Mouse (Mus musculus) stomach, postnatal 0 days (tissue): ENCODE results near the gene Os9. TPM values are rescaled to one million over a fixed set of nuclear protein-coding genes. Genes with fewer than 3 reads are reported as not detected.
"Not testable (repeated sequence)": the region's sequence is repeated elsewhere in the genome, so short reads cannot be mapped to it uniquely, and the experiment has no call there.

Source experiments
- ATAC-seq: fragments of 200-750 bp; cut with Nextera tagmentation; 2 replicates; pipeline ENCODE4 v1.8.0; 2017; ENCODE audit not compliant: low FRiP score, low TSS enrichment
- DNase-seq: peaks from one replicate; pipeline ENCODE4 v3.0.0-alpha.2; 2016; ENCODE audit warnings: low spot score
- H3K27ac ChIP-seq: fragments of 300-500 bp; sonication (generic); replicated peaks from 2 replicates; pipeline ENCODE4 v1.5.1; 2014; ENCODE audit warnings: mild to moderate bottlenecking, control low read depth
- H3K27me3 ChIP-seq: fragments of 300-500 bp; sonication (generic); 2 replicates; pipeline ENCODE4 v1.6.1; 2014; ENCODE audit warnings: low read length; ENCODE audit not compliant: control insufficient read depth, insufficient read depth
- H3K36me3 ChIP-seq: fragments of 300-500 bp; sonication (generic); 2 replicates; pipeline ENCODE4 v1.6.1; 2014; ENCODE audit warnings: low read length, mixed read lengths; ENCODE audit not compliant: control insufficient read depth, insufficient read depth
- H3K4me1 ChIP-seq: fragments of 300-500 bp; sonication (generic); replicated peaks from 2 replicates; pipeline ENCODE4 v1.6.1; 2014; ENCODE audit warnings: antibody characterized with exemption; ENCODE audit not compliant: control insufficient read depth, insufficient read depth
- H3K4me2 ChIP-seq: fragments of 300-500 bp; sonication (generic); replicated peaks from 2 replicates; pipeline ENCODE4 v1.6.1; 2014; ENCODE audit warnings: low read depth, mild to moderate bottlenecking, control low read depth, moderate library complexity
- H3K4me3 ChIP-seq: fragments of 300-500 bp; sonication (generic); 2 replicates; pipeline ENCODE4 v1.5.1; 2014; ENCODE audit warnings: low read depth, low read length, control low read depth
- H3K9ac ChIP-seq: fragments of 300-500 bp; sonication (generic); 2 replicates; pipeline ENCODE4 v1.6.1; 2014; ENCODE audit warnings: mild to moderate bottlenecking, low read length, control low read depth, mixed read lengths
- H3K9me3 ChIP-seq: fragments of 300-500 bp; sonication (generic); 2 replicates; pipeline ENCODE4 v1.6.1; 2016; ENCODE audit warnings: low read length; ENCODE audit not compliant: control insufficient read depth
- CTCF ChIP-seq: IDR thresholded peaks from 2 replicates; pipeline ENCODE4 v1.5.1; 2016; ENCODE audit warnings: antibody characterized with exemption, low read depth, mild to moderate bottlenecking, moderate library complexity
- EP300 ChIP-seq: optimal IDR thresholded peaks from 2 replicates; pipeline ENCODE3; 2016; ENCODE audit warnings: antibody characterized with exemption
- WGBS: fragments of 180-500 bp; shearing (Covaris S2); extraction: QIAGEN DNeasy Blood & Tissue Kit; methylation state at CpG from one replicate; pipeline ENCODE4 v1.1.7; 2014; 5-methylcytosine and 5-hydroxymethylcytosine counted together
- polyA plus RNA-seq: library from polyadenylated mRNA; unstranded; fragments of >200 nt; fragmentation: Nextera tagmentation; extraction: Ambion mirVana; gene quantifications from 2 replicates; pipeline ENCODE4 v1.2.1, GENCODE M21; 2015

The Os9 gene
- polyA plus RNA-seq, 1 experiment from 2014 or later = 81.9 TPM

- WGBS = 69% methylated on average over 2 of the region's 2 CpGs
These were observed 33.3 kb upstream of the Os9 start for GRCm38 (mm10) chr10:127154241-127154640.

GRCm38 (mm10) chr10:127153323-127153722 lies 32.4 kb upstream of the Os9 start:
- no peaks in the 10 kb centered on the region for H3K9me3 ChIP-seq
- H3K4me1 ChIP-seq = no peaks in the 10 kb centered on the region
- H3K4me3 ChIP-seq = no peak overlapping the region
- no peak overlapping the region for H3K4me2 ChIP-seq
- TF ChIP-seq CTCF (no peak), EP300 (no peak)
- DNase-seq = no peak
- no peak for ATAC-seq
- WGBS = 95% methylated on average over 7 of the region's 7 CpGs
- H3K36me3 ChIP-seq = no peaks in the 10 kb centered on the region
- H3K9ac ChIP-seq = no peak overlapping the region
- H3K27ac ChIP-seq = no peak overlapping the region
- H3K27me3 ChIP-seq = no peaks in the 10 kb centered on the region

More at GRCm38 (mm10) chr10:127154241-127154640, 33.3 kb upstream of the Os9 start:
- DNase-seq (no peak), ATAC-seq (no peak)
- TF ChIP-seq CTCF (no peak), EP300 (no peak)
- Histone ChIP-seq H3K27me3 (no peaks in the 10 kb centered on the region), H3K4me2 (no peak overlapping the region), H3K27ac (no peak overlapping the region), H3K36me3 (no peaks in the 10 kb centered on the region), H3K4me3 (no peak overlapping the region), H3K9ac (no peak overlapping the region), H3K4me1 (no peaks in the 10 kb centered on the region), H3K9me3 (no peaks in the 10 kb centered on the region)

GRCm38 (mm10) chr10:127152556-127152955 lies 31.6 kb upstream of the Os9 start:
- not testable (repeated sequence) for H3K4me3 ChIP-seq, H3K4me2 ChIP-seq, H3K4me1 ChIP-seq, H3K9me3 ChIP-seq, DNase-seq, ATAC-seq, H3K36me3 ChIP-seq, H3K9ac ChIP-seq, H3K27ac ChIP-seq, H3K27me3 ChIP-seq
- WGBS = 82% methylated on average over 10 of the region's 10 CpGs

DNA sequence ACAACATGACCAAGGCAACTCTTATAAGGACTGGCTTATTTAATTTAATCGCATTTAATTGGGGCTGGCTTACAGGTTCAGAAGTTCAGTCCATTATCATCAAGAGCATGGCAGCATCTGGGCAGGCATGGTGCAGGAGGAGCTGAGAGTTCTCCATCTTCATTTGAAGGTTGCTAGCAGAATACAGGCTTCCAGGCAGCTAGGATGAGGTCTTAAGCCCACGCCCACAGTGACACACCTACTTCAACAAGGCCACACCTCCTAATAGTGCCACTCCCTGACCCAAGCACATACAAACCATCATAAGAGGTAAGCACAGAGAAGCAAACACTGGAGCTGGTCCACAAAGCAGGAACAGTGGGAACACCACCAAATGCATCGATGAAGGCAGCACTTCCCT lies 30.3 kb upstream of the Os9 start:
- ATAC-seq = peak; percentile 63
- not testable (repeated sequence) for H3K4me1 ChIP-seq, H3K27me3 ChIP-seq, H3K9ac ChIP-seq, H3K36me3 ChIP-seq, H3K4me2 ChIP-seq, DNase-seq, H3K27ac ChIP-seq, H3K9me3 ChIP-seq, H3K4me3 ChIP-seq
- 74% methylated on average over 3 of the region's 3 CpGs for WGBS

DNA sequence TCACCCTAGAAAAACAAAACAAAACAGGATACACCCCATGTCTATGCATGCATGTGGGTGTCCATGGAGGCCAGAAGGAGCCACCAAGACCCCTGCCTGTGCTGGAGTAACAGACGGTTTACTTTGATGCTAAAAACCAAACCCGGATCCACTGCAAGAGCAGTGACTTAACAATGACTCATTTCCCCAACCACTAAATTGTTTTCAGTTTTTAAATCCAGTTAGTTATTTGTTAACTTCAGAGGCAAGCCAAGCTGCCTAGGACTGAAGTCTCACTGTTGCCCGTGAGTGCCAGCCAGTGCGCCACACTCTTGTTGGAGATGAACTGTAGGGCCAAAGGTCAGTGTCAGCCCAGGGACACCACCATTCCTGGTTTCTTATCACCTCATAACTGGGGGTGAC lies 29.5 kb upstream of the Os9 start:
- H3K4me3 ChIP-seq = no peak overlapping the region
- no peak for DNase-seq
- H3K4me2 ChIP-seq = peak overlapping the region; percentile 36
- no peak overlapping the region for H3K9ac ChIP-seq
- no peak overlapping the region; the same call in 1 of the 2 replicates for H3K27ac ChIP-seq
- no peaks in the 10 kb centered on the region for H3K4me1 ChIP-seq
- no peak for TF ChIP-seq EP300
- no peak for TF ChIP-seq CTCF
- 68% methylated on average over 4 of the region's 4 CpGs for WGBS
- H3K9me3 ChIP-seq = no peaks in the 10 kb centered on the region
- ATAC-seq = no peak
- no peaks in the 10 kb centered on the region for H3K36me3 ChIP-seq
- no peaks in the 10 kb centered on the region for H3K27me3 ChIP-seq

DNA sequence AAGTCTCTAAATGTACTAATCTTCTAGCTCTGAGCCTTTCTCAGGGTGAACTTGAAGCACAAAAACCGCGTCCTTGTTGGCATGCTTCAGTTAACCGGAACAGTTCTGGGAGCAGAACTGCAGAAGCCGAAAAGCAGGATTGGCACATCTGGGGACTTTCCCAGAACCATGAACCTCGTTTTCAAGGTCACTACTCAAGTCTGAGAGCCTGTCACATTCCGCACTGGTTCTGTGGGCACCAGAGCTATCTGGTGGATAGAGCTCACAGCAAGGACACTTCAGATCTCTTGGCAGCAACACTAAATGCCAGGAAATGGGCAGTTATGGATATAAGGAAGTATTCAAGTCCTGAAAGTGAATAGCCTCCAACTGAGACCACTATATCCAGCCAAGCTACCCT lies 26.2 kb upstream of the Os9 start:
- Histone ChIP-seq H3K27ac (no peak overlapping the region), H3K36me3 (no peaks in the 10 kb centered on the region), H3K4me3 (no peak overlapping the region), H3K9me3 (no peaks in the 10 kb centered on the region), H3K4me2 (no peak overlapping the region), H3K4me1 (no peaks in the 10 kb centered on the region), H3K27me3 (no peaks in the 10 kb centered on the region), H3K9ac (no peak overlapping the region)
- 82% methylated on average over 6 of the region's 6 CpGs for WGBS
- ATAC-seq (no peak), DNase-seq (no peak)
- TF ChIP-seq CTCF (no peak), EP300 (no peak)

DNA sequence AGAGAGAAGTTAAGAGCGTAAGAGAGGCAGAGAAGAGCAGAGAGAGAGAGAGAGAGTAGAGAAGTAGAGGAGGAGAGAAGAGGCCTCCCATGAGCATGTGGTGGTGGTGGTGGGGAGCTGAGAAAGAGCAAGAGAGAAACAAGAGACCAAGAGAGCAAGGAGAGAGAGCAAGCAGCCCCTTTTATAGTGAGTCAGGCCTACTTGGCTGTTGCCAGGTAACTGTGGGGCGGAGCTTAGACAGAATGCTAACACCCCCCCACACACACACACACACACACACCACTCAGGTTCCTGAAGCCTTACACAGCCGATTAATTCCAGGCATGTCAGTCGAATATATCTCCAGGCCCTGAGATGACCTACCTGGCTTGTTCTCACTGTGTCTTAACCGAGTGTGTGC lies 24.4 kb upstream of the Os9 start:
- H3K4me2 ChIP-seq = no peak overlapping the region
- 74% methylated on average over 5 of the region's 5 CpGs for WGBS
- TF ChIP-seq CTCF = no peak
- TF ChIP-seq EP300 = no peak

More for the DNA sequence above, 24.4 kb upstream of the Os9 start:
- DNase-seq = no peak
- Histone ChIP-seq H3K27me3 (no peaks in the 10 kb centered on the region), H3K36me3 (no peaks in the 10 kb centered on the region), H3K4me1 (no peaks in the 10 kb centered on the region), H3K9me3 (no peaks in the 10 kb centered on the region), H3K27ac (no peak overlapping the region), H3K4me3 (no peak overlapping the region), H3K9ac (no peak overlapping the region)
- ATAC-seq = no peak; the same call in 1 of the 2 replicates
